Mouse (Mus musculus) mature B cell (primary cell): Measurements from ENCODE around the gene Tnik.

Source experiments
- in situ Hi-C: fragments of 300-500 bp; cut with MboI; formaldehyde crosslinking; loops from 2 replicates; pipeline ENCODE4 v1.14.3; 2019

Tnik gene

GRCm38 (mm10) chr3:28473439-28473838 lies 210.4 kb downstream of the Tnik start:
- in situ Hi-C loops, result no loop called here

- in situ Hi-C loops, result no loop called here
These were observed 214.4 kb downstream of the Tnik start for GRCm38 (mm10) chr3:28477373-28477772.

DNA sequence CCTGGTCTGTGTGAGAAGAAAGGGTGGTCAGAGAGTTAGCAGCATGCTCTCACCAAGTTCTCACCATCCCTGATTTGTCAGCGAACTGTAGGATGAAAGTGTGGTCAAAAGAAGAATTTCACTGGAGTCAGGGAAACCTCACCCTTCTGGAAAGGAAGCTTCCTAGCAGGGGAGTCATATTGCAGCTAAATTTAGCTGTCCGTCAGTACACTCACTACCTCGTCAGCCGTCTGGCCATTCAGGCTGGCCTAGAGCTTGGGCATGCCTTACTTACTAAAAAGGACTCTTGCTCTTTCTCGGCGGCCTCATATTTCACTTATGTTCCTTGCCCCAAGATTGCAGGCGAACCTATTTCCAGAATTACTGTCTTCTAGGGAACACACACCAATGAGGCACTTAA lies 222.7 kb downstream of the Tnik start:
- in situ Hi-C loops, result no loop called here

DNA sequence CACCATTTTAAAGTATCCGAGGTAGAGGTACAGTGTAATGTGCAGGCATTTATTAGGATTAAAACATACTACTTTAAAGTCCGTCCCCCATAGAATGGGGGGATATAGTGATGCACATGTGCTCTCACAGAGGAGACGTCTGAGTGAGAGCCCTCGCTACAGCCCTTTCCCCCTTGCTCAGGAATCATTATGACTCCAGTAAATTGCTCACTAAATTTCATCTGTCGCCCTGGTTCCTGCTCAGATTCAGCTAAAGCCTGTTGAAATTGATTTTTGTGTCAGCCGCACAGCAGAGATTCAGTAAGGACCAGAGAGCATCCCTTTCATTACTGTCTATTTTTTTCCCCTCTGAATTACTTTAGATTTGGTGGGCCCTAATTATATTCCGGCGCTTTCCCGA lies 224.4 kb downstream of the Tnik start:
- in situ Hi-C loops, result no loop called here

- in situ Hi-C loops, result no loop called here
These were observed 228.3 kb downstream of the Tnik start for GRCm38 (mm10) chr3:28491085-28492041.

DNA sequence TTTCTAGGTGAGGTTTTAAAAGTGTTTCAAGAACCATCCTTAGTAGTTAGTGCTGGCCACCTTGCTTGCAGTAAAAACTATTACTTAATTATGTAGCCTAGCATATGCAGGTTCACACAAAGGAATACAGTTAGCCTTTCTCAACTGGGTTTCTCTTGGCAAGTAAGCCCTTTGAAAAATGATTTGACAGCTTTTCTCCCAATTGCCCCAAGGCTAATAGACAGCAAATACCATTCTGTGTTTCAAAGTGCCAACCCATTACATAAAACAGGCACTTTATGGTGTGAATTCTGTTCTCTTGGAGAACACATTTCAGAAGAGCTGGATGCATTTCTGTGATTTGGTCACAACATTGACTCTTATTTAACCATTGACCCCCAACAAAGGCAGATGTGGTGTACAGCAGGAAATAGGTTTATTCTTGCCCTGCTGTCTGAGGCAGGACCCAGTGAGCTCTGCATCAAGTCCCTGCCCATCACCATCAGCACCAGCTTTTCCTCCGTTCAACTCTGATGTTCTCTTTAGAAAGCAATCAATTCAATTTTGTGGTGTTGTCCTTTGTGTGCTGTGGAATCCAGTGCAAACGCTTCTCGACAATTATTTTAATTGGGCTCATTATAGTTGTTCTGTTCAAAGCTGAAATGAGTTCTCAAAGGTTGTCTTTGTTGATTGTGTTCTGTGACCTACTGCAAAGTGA lies 233.9 kb downstream of the Tnik start:
- in situ Hi-C loops, result no loop called here

- in situ Hi-C loops, result no loop called here
These were observed 234.5 kb downstream of the Tnik start for GRCm38 (mm10) chr3:28497503-28497857.

DNA sequence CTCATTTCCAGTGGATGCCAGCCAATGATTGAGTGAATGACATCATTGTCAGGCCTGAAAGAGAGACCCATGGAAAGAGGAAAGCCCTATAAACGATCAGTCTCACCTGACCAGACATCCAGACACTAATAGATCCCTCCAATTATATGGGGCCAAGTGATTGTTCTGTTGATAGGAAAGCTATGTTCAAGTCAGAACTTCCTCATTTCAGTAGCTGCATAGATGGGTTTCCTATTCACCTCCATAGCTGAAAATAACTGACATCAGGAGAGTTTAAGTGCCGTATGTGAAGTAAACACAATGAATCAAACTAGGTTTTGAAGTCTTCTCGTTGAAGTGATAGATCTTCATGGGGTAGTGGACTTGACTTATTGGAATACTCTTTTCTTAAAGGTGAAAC lies 239.7 kb downstream of the Tnik start:
- in situ Hi-C loops, result no loop called here

GRCm38 (mm10) chr3:28509337-28509935 lies 246.4 kb downstream of the Tnik start:
- in situ Hi-C loops, result no loop called here

GRCm38 (mm10) chr3:28523004-28523482 lies 260.0 kb downstream of the Tnik start:
- in situ Hi-C loops, result no loop called here

- in situ Hi-C loops, result no loop called here
These were observed 260.6 kb downstream of the Tnik start for GRCm38 (mm10) chr3:28523541-28524165.

- in situ Hi-C loops, result no loop called here
These were observed 261.5 kb downstream of the Tnik start for GRCm38 (mm10) chr3:28524562-28524961.

DNA sequence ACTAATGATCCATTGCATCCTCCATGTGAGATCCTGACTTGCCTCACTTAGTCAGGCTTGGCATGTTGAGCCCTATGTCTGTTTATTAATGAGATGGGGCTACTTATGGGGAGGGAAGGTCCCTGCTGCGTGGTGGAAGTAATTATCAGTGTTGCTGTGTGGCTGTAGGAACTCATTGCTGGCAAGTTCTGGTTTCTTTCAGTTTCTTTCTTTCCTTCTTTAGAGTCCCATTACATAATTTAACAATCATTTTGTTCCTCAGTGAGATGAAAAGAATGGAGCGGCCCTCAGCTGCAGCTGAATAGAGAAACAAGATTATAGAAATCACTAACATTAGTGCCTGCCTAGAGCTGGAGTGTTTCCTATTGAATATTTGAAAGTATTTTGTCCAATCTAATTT lies 263.7 kb downstream of the Tnik start:
- in situ Hi-C loops, result no loop called here

GRCm38 (mm10) chr3:28527231-28527630 lies 264.2 kb downstream of the Tnik start:
- in situ Hi-C loops, result no loop called here

- in situ Hi-C loops, result no loop called here
These were observed 266.5 kb downstream of the Tnik start for GRCm38 (mm10) chr3:28529548-28529947.

GRCm38 (mm10) chr3:28531294-28531956 lies 268.4 kb downstream of the Tnik start:
- in situ Hi-C loops, result no loop called here

GRCm38 (mm10) chr3:28532666-28533065 lies 269.7 kb downstream of the Tnik start:
- in situ Hi-C loops, result no loop called here

DNA sequence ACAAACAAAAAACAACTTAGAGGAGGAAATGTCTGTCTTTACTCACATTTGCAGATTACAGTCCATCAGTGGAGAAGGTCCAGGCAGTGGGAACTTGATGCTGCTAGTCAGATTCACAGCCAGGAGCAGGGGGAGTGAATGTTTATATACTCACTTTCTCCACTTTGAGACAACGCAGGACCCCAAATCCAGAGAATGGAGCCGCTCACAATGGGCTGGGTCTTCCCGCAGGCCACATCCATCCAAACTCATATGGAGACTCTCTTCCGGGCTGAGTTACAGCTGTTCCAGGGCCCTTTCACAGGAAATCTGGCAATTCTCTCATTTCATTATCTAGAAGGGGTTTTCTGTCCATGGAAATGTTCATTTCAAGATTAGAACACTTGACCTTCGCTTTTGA lies 277.1 kb downstream of the Tnik start:
- in situ Hi-C loops, result no loop called here

GRCm38 (mm10) chr3:28542941-28543340 lies 279.9 kb downstream of the Tnik start:
- in situ Hi-C loops, result no loop called here

- in situ Hi-C loops, result no loop called here
These were observed 280.5 kb downstream of the Tnik start for GRCm38 (mm10) chr3:28543380-28543984.

- in situ Hi-C loops, result no loop called here
These were observed 281.4 kb downstream of the Tnik start for GRCm38 (mm10) chr3:28544345-28544869.
